Mouse (Mus musculus): Measurements from ENCODE around the gene Ywhab.

The Ywhab gene

DNA sequence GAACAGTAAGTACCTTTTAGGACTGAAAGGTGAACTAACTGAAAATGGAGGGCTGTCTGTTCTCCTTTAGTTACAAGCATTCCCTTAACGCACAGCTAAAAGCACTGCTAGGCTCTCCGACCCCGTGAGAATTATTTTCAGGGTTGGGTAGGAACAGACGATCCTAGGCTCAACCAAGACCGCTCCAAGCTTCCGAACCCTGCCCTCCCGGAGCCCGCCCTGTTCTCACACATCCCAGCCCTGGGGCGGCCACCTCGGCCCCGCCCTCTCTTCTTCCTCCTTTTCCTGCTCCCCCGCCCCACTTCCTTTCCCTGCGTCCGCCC lies at the start of gene Ywhab:
Gene Ywhab, plus strand, starts transcription at position 307 of the 323 bp plus-strand sequence.
- DNase-seq = no peak

DNA sequence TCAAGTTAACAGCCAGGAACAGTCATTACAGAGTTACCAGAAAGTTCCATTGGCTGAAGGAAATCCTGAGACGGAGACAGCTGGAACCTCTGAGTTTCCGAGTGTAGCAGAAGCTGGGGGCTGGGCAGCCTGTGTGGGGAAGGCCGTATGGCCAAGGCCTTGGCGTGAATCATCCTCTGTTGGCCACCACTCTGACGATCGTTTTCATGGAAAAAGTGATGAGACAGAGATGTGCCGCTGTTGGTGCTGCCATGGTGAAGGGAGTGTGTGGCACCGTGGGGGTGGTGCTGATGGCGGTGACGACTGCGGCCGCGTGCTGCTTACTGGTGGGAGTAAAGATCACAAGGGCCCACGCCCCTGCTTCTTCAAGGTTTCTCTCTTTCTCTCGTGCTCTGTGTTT lies 48.5 kb upstream of the Ywhab start:
- no peak for DNase-seq

DNA sequence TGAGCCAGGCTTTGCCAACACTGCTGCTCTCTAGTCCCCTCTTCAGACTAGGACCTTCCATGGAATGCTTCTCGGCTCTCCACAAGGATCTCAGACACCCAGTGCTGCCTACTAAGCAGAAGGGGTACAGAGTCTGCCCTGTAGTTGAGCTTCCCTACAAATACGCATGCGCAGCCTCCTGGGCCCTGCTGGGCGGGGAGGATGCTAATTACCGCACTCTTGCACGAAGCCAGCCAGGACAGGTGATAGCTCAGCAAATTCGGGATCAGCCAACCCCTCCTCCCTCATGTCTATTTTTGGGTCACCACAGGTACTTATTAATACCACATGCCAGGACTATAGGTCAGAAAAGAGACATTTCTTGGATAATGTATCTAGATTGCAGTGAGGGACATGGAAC lies 46.8 kb upstream of the Ywhab start:
- DNase-seq = no peak

DNA sequence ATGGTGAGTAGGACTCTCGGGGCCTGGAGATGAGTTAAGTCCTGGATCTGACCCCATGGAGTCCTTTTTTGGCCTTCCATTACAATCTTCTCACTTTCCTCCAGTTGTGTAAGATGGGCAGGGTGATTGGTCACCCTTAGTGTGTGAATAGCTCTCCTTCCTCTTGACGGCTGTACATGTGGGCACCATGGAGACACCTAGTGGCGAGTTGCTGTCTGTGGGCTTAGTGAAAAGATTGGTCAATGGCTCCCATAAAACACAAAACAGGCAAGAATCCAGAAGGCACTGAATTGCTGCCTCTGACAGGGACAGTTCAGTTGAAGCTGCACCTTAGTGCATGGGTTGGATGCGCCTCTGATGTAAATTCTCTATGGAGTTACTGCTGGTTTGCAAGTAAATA lies 43.0 kb upstream of the Ywhab start:
- DNase-seq = peak; percentile 66

DNA sequence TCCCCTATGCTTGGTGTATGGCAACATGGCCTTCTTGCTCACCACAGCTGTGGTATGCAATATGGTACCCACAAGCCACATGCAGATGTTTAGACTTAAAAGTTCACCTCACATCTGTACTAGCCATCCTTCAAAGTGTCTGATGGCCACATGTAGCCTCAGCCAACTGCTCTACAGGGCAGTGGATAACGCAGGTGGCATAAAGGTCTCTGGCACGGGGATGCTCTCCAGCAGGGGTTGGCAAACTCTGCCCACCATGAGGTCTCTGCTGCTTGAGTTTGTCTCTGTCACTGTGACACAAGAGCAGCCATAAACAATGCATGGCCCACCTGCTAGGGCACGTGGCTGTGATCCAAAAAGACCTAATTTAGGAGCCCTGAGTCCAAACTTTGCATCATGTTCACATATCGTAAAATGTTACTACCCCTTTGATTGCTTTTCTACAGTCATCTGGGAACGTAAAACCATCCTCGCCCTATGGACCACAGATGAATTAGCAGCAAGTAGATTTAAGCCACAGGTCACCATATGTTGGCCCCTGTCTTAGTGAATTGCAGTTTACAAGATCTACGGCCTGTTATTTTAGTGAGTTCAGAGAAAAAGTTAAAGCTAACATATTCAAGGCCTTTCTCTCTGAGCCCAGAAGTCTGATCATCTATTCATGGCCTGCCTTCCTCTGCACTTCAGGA lies 41.0 kb upstream of the Ywhab start:
- no peak for DNase-seq

DNA sequence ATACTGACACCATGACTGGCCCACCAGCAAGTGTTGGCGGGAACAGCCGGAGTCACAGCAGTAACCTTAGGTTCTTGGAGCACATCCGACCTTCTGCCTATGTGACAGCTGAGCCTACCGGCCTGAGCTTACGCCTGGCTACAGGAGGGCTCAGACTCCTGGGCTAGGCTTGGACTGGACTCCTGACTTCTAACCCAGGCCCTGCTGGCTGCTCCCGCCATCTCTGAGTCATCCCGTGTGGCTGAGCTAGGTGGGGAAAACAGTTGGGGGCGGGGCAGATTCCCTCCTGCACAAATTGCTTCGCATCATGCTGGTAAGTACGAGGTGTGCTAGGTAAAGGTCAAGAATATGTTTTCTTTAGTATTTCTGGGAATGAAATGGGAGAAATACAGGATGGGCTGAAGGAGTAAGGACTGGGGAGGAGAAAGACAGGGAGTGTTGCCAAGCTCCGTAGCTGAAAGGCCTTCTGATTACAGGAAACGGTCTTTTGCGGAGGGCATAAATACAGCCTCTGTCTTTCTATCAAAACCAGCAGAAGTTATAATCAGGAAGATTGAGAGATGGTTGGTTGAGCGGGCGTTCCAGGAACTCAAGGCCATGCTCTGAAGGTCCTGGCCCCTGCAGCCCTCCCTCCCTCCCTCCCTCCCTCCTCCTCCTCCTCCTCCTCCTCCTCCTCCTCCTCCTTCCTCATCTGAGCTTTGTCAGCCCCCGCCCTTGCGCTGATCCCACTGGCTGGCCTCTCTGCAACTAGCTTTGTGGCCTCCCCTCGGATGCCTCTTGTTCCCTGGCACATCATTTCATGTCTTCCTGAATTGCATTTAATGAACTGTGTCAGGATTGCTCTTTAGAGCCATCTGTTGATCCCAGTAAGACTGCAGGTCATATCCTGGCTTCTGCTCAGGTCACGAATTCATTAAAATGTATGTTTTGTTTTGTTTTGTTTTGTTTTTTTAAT lies 29.9 kb upstream of the Ywhab start:
- no peak for DNase-seq

DNA sequence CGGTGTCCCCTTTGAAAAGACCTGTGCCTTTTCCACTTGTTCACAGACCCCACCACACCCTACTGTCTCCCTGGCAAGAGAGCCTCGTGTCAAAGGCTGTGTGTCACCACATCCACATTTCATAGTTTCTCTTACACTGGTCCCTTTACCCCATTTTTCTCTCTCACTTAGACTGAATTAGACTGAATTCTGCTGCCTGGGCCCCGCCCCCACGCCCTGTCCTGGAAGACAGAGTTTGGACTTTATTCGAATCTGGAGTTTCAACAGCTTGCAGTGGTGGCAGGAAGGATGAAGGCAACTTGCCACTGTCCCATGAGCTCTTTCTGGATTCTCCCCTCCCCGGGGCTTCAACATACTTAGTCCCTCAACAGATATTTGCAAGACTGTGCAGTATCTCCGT lies 29.1 kb upstream of the Ywhab start:
- DNase-seq = no peak

DNA sequence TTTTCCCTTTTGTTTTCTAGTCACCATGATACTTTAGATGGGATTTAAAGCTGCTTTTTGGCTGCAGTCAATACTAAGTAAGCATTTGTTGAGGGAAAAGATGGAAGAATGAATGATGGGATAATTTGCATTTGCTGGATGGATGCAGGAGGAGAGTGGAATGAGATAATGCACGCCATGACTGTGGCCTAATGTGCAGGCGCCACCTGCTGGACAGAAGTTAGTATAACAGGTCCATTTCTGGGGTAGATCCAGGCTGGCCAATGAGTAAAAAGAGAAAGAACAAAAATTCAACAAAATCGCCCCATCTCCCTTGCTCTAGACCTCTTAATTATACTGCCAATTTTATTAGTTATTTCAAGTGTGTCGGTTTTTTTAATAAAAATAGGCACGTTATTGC lies 26.2 kb upstream of the Ywhab start:
- peak; percentile 72 for DNase-seq

DNA sequence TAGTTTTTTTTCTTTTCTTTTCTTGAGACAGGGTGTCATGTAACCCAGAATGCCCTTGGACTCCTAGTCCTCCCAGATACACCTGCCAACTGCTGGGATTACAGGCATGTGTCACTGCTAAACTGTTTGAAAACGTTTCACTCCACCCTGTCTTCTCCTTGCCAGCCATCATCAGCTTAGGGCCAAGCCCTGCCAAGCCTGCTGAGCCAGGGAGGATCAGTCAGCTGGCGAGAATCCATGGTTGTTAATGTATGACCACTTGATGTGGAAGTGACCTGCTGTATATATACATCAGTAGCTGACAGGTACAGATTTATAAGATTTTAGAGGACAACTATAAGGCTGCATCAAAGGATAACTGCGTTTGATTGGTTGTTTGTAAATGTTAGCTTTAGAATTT lies 24.4 kb upstream of the Ywhab start:
- DNase-seq = no peak

DNA sequence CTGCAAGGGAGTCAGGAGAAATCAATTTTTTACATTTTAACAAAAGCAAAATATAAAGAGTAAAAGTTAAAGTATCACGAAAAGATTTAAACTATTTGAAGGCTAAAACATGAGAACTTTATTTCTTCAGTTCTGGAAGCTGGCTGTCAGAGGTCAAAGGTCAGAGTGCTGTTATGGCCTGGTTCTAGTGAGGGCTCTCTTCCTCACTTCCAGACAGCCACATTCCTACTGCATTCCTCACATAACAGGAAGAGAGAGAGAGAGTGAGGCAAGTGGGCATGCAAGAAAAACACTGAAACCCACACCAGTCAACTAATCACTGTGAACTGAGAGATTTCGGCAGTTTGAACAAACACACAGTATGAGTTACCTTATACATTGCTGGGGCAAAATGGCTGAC lies 20.7 kb upstream of the Ywhab start:
- no peak for DNase-seq

DNA sequence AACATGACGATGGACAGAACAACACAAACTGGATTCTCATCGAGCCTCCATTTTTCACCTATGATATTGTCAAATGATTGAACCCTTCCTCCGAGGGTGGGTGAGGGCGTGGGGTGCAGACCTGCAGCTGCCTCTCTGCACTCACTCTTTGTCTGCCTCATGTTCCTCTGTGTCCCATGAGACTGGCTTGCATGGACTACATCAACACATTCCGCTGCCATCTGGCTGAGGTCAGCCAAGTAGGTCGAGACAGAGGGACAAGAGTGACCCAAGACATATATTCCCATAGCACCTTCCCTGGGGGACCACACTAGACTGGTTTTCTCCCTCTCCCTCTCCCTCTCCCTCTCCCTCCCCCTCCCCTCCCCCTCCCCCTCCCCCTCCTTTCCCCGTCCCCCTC lies 18.3 kb upstream of the Ywhab start:
- no peak for DNase-seq

DNA sequence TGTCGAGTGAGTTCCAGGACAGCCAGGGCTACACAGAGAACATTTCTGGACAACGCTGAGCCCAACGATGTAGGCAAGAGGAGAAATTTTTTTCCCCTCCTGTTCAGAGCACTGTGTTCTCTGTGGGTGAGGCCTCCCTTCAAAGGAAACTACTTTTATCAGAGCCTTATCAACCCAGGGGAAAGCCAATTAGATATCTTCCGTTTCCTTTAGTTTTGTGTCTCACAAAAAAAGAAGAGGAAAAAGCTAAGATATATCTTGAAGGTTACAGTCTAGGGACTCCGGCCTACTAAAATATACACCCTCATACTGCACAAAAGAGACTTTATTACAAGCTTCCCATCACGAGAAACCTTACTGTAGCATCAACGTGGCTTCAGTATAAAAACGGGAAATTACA lies 7.5 kb upstream of the Ywhab start:
- no peak for DNase-seq

DNA sequence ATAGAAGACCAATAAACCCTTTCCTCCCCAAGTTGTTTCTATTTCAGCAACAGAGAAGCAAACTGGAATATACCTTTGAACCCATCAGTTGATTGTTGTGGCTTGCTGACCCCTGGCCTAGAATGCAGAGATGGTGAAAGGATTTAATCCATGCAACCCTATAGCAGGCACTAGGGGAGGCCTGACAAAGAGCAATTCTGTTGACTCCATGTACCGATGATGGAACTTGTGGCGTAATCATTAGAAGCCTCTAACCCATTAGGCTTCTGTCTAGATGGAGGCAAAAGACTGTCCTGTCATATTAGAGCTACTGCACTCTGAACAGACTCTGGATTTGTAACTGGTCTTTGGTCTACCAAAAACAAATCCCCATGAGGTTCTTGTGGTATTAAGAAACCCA lies 1.9 kb upstream of the Ywhab start:
- no peak for DNase-seq

DNA sequence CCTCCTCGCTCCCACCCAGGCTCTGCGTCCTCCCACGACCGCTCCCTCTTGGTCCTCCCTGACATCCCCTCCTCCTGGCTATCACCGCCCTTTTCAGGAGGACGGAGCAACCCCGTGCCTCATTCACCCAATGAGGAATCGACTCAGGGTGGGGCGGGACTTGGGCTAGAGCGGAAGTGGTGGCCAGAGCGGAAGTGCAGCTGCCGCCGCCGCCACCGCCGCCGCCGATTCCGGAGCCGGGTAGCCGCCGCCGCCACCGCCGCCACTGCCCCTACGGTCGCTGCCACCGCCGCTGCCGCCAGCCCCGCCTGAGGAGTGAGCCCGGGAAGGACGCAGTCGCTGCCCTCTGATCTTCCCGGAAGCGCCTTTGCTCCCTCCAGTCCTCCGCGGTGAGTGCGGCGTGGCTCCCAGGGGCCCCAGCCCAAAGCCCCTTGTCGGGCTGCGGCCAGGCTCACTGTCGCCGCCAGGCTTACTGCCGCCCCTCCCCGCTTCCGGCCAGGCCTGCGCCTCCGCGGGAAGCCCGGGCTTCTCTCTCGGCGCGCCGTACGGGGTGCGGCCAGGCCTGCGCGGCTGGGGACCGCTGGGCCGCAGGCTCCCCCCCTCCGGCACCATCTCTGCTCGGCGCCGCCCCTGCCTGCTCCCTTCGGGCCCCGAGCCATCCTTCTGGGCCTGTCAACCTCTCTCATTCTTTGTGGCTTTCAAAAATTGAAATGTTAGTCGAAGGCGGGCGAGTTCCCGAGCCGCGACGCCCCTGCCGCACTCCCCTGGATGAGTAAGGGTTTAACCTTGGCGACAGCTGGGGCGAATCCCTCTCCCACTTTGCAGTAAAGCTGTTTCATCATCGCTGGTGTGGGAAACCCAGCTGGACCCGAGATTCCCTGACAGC lies 460 bp downstream of the Ywhab start:
- peak; percentile 91 for DNase-seq

DNA sequence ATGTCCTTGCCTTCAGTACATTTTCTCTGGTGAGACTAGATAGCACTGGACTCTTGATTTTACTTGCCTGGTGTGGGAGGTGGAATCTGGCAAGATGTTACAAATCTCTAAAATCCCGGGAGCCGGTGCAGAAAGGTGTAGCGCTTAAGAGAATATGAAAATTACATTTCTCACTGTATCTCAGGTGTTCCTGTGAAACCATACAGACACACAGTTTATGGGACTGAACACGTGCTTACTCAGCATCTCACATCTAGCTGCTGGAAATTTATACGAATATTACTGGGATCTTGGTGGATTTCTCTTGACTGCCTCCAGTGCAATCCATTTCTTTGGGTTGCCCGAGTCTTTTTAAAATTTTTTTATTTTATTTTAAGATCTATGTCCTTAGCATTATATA lies 1.5 kb downstream of the Ywhab start:
- DNase-seq = no peak

DNA sequence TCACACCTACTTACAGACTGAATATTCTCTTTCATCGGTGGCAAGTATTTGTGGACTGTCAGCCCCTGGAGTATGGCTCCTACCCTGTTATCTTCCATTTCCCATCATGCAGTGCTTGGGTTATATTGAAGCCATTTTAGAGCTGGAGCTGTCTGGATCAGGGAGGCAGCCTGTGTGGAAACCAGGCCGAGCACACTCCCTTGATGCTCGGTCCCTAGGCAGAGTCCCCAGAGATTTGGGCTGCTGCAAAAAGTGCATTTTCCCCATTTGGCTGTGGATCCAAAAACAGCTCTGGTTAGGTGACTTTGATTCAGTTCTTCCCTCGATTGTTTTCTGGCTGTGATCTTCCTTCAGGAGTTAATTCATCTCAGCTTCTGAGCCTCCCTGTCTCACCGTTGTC lies 2.1 kb downstream of the Ywhab start:
- no peak for DNase-seq

DNA sequence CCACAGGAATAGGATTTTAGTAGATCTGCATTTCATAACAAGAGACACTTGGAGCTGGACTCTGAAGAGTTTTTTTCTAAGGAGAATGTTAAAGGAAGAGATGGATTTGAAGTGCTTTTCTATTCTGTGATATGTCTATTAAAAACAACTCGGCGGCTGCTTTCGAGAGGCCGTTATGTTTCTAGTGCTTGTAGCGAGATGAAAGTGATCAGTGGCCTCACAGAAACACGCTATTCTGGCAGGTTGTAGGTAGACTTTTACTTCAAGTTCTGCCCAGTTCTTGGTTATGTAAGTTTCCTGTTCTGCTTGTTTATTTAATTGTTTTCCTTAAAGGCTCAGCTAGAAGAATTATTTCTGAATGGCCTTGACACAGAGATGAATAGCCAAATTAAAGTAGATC lies 4.2 kb downstream of the Ywhab start:
- DNase-seq = no peak

DNA sequence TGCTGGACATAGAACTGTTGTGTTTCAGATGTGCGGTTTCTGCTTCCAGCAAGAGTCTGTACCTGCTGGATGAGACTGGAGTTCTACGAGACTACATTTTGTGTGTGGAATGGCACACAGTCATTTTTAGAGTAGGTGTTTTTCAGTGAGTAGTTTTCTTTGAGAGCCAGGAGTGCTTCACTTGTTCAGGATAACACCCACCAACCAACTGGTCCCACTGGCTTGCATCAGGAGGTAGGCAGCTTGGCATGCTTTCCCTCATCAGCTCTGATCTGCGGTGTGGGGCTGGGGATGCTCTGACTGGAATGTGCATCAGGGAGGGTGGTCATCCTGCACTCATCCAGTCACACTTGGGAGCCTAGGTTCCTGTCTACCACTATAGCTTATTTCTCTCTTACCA lies 7.9 kb downstream of the Ywhab start:
- no peak for DNase-seq

DNA sequence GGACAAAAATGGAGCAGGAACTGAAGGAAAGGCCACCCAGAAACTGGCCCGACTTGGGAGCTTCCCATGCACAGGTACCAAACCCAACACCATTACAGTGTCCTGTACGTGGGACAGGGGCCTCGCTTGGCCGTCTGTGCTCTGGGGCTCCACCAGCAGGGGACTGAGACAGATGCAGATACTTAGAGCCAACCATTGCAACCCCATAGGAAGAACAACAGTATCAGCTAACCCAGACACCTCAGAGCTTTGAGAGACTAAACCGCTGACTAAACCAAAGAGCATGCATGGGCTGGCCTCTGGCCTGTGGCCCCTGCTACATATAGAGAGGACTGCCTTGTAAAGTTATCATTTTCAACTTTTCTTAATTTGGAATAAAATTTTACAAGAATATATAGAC lies 9.7 kb downstream of the Ywhab start:
- no peak for DNase-seq

DNA sequence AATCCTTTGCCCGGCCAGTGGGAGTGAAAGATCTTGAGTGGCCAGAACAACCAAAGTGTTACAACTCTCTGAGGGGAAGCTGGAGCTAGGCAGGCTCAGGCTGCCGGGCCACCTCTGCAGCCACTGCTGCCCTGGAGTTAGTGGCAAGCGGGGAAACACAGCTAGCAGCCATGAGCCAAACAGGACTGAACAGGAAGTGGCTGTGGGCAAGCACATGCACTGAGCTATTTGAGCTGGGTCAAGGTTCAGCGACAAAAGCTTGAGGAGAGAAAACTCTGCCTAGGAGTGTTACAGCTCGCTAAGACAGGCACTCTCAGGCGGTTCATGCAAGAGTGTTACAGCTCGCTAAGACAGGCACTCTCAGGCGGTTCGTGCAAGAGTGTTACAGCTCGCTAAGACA lies 12.2 kb downstream of the Ywhab start:
- DNase-seq = peak; percentile 51

DNA sequence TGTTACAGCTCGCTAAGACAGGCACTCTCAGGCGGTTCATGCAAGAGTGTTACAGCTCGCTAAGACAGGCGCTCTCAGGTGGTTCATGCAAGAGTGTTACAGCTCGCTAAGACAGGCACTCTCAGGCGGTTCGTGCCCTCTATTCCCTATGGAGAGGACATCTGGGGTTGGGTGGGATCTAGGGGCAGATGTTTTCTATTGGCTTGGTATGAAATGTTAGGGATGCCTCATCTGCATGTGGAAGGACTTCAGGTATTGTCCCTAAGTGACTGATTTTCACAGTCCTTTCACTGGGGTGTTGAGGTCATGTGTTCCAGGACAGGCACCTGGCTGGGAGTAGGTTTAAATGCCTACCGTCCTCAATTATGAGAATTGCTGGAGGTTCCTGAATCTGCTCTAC lies 12.8 kb downstream of the Ywhab start:
- DNase-seq = no peak

DNA sequence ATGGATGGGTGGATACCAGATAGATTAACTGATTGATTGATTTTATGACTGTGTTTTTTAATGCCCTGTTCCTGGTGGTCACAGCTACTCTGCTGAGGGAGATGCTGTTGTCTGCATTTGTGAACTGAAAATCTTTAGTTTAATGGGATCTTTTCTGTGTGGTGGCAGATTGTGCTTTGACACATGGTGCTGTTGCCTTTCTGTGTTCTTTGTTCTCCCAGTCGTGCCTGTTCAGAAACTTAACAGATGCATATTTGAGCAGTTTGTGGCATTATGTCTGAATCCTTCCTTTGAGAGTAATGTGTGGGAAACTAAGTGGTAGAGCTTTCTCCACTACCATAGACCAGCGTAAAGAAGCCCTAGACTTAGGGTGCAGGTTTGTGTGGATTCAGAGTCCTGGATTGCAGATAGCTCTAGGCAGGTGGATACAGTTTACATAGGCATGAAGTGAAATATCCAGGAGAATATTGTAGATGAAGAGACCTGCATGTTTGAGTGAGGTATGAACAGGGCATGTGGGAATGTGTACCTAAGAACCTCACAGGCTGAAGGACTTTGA lies 13.3 kb downstream of the Ywhab start:
- DNase-seq = no peak

DNA sequence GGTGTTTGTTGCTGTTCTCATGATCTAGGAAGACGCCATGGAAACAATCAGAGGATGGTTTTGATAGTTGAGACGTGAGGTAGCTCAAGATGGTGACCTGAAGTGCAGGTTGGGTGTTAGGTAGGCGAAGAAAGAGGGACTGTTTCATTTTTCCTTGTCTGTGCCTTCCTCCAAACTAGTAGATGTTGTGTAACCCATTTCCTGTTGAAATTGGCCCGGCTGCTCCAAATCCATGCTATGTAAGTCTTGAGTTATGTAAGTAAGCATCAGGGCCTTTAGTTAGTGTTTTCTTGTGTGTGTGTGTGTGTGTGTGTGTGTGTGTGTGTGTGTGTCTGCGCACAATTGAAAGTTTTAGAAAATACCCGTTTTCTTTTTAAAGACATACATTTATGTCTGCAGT lies 14.5 kb downstream of the Ywhab start:
- DNase-seq = no peak

All from thymus, postnatal 4 days (tissue).